Mouse (Mus musculus) lung, adult 2 months (tissue): Measurements from ENCODE around the gene Dapp1.

ENCODE experiments used
- CTCF ChIP-seq: fragments of 200-500 bp; IDR thresholded peaks from 2 replicates; pipeline ENCODE4 v1.5.1; 2011; ENCODE audit warnings: mild to moderate bottlenecking, low read length, control low read depth; ENCODE audit not compliant: insufficient read depth
- POLR2A ChIP-seq: fragments of 200-500 bp; IDR thresholded peaks from 2 replicates; pipeline ENCODE4 v1.6.1; 2011; ENCODE audit warnings: low read depth, mild to moderate bottlenecking, control low read depth, low read length, borderline replicate concordance; ENCODE audit errors: extremely low read depth

DNA sequence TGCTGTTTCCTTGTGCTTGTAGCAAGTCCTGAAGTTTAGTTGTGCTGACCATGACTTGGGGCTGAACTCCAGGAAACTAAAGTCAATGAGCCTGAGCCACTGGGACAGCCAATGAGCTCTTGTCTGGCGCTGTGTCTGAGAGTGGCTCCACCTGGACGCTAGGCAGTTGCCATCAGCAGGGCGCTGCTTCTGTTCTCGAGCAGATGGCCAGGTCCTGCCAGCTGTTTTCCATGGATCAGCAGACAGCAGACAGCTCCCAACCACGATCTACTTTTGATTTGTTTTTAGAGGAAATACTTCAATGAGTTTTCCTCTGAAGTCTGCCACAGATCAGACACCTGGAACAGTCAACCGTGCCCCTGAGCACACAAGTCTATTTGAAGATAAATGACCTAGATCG, 48.6 kb downstream of the Dapp1 start:
- TF ChIP-seq POLR2A: no peak
- no peak for TF ChIP-seq CTCF
